Mouse (Mus musculus) MEL (cell line): Measurements from ENCODE around the gene Clhc1. TPM values are rescaled to one million over a fixed set of nuclear protein-coding genes. Genes with fewer than 3 reads are reported as not detected.

ENCODE experiments used
- DNase-seq: peaks from one replicate; pipeline ENCODE4 v3.0.0; 2011; ENCODE audit warnings: low read depth, low spot score
- H3K27ac ChIP-seq: 2 replicates; pipeline ENCODE4 v1.5.1; 2012; ENCODE audit warnings: low read depth, mild to moderate bottlenecking, control low read depth, low read length, moderate library complexity; ENCODE audit not compliant: control insufficient read depth
- H3K27me3 ChIP-seq, 2 experiments: fragments of 150-350 bp in 1 of 2; sonication (generic) in 1 of 2; 2 replicates each; pipeline ENCODE4 v1.6.1; 2012; ENCODE audit warnings: low read length in 2 of 2, mild to moderate bottlenecking in 2 of 2, improper control_type of control experiment in 1 of 2, moderate library complexity in 1 of 2; ENCODE audit not compliant: insufficient read depth in 2 of 2, control insufficient read depth in 1 of 2
- H3K36me3 ChIP-seq, 2 experiments: 2 replicates each; pipeline ENCODE4 v1.6.1; 2012 to 2014; ENCODE audit warnings: low read length in 2 of 2, improper control_type of control experiment in 1 of 2, inconsistent platforms in 1 of 2, mild to moderate bottlenecking in 1 of 2; ENCODE audit not compliant: insufficient read depth in 2 of 2, control insufficient read depth in 1 of 2
- H3K4me1 ChIP-seq, 2 experiments: fragments of 150-350 bp in 1 of 2; sonication (generic) in 1 of 2; 2 replicates each; pipeline ENCODE4 v1.6.1; 2012; ENCODE audit warnings: low read length in 2 of 2, improper control_type of control experiment in 1 of 2, mild to moderate bottlenecking in 1 of 2; ENCODE audit not compliant: insufficient read depth in 2 of 2, control insufficient read depth in 1 of 2
- H3K4me3 ChIP-seq, 2 experiments: fragments of 150-350 bp in 1 of 2; sonication (generic) in 1 of 2; 2 replicates each; pipeline ENCODE4 v1.5.1; 2012; ENCODE audit warnings: low read depth in 2 of 2, low read length in 2 of 2, mild to moderate bottlenecking in 2 of 2, moderate library complexity in 2 of 2, control low read depth in 1 of 2, improper control_type of control experiment in 1 of 2; ENCODE audit not compliant: control insufficient read depth in 1 of 2, insufficient read depth in 1 of 2
- H3K79me2 ChIP-seq: 2 replicates; pipeline ENCODE4 v1.6.1; 2012; ENCODE audit warnings: mild to moderate bottlenecking, low read length, moderate library complexity; ENCODE audit not compliant: control insufficient read depth, poor library complexity, insufficient read depth
- H3K9ac ChIP-seq: 2 replicates; pipeline ENCODE4 v1.6.1; 2012; ENCODE audit warnings: low read depth, mild to moderate bottlenecking, control low read depth, low read length, moderate library complexity; ENCODE audit not compliant: control insufficient read depth, poor library complexity, severe bottlenecking
- H3K9me3 ChIP-seq: fragments of 150-350 bp; sonication (generic); replicated peaks from 2 replicates; pipeline ENCODE4 v1.6.1; 2012; ENCODE audit warnings: mild to moderate bottlenecking, low read length, improper control_type of control experiment, moderate library complexity; ENCODE audit not compliant: insufficient read depth
- BHLHE40 ChIP-seq: IDR thresholded peaks from 2 replicates; pipeline ENCODE4 v1.6.1; 2012; ENCODE audit warnings: low read depth, mild to moderate bottlenecking, inconsistent platforms, low read length, improper control_type of control experiment, borderline replicate concordance
- CTCF ChIP-seq, 3 experiments: IDR thresholded peaks in 2 of 3; conservative IDR thresholded peaks in 1 of 3; 2 replicates each; pipeline ENCODE4 v1.5.1; 2011 to 2012; ENCODE audit warnings: low read length in 3 of 3, low read depth in 2 of 3, mild to moderate bottlenecking in 2 of 3, improper control_type of control experiment in 1 of 3, inconsistent platforms in 1 of 3, mixed read lengths in 1 of 3, moderate library complexity in 1 of 3; ENCODE audit not compliant: control insufficient read depth in 1 of 3, insufficient read depth in 1 of 3, poor library complexity in 1 of 3, severe bottlenecking in 1 of 3
- E2F4 ChIP-seq: IDR thresholded peaks from 2 replicates; pipeline ENCODE4 v1.6.1; 2011; ENCODE audit warnings: low read depth, low read length, improper control_type of control experiment, borderline replicate concordance
- ELF1 ChIP-seq: IDR thresholded peaks from 2 replicates; pipeline ENCODE4 v1.6.1; 2014; ENCODE audit warnings: low read depth, mild to moderate bottlenecking, inconsistent platforms, low read length, improper control_type of control experiment, moderate library complexity
- EP300 ChIP-seq, 2 experiments: IDR thresholded peaks; 2 replicates each; pipeline ENCODE4 v1.6.1; 2011; ENCODE audit warnings: improper control_type of control experiment in 2 of 2, low read length in 2 of 2, low read depth in 1 of 2, mild to moderate bottlenecking in 1 of 2
- ETS1 ChIP-seq: IDR thresholded peaks from 2 replicates; pipeline ENCODE4 v1.6.1; 2012; ENCODE audit warnings: low read depth, mild to moderate bottlenecking, inconsistent platforms, low read length, improper control_type of control experiment, moderate library complexity
- GABPA ChIP-seq: IDR thresholded peaks from 2 replicates; pipeline ENCODE4 v1.6.1; 2012; ENCODE audit warnings: low read depth, mild to moderate bottlenecking, inconsistent platforms, low read length, improper control_type of control experiment, moderate library complexity
- GATA1 ChIP-seq: IDR thresholded peaks from 2 replicates; pipeline ENCODE4 v1.6.1; 2011; ENCODE audit warnings: low read depth, low read length, improper control_type of control experiment
- HCFC1 ChIP-seq: IDR thresholded peaks from 2 replicates; pipeline ENCODE4 v1.6.1; 2012; ENCODE audit warnings: low read depth, mild to moderate bottlenecking, inconsistent platforms, low read length, improper control_type of control experiment, moderate library complexity
- MAFK ChIP-seq: IDR thresholded peaks from 2 replicates; pipeline ENCODE4 v1.6.1; 2011; ENCODE audit warnings: low read depth, mild to moderate bottlenecking, low read length, improper control_type of control experiment, borderline replicate concordance
- MEF2A ChIP-seq: IDR thresholded peaks from 2 replicates; pipeline ENCODE4 v1.6.1; 2014; ENCODE audit warnings: low read depth, mild to moderate bottlenecking, inconsistent platforms, low read length, improper control_type of control experiment; ENCODE audit not compliant: poor library complexity, insufficient replicate concordance, severe bottlenecking; ENCODE audit errors: extremely low read depth
- NELFE ChIP-seq: IDR thresholded peaks from 2 replicates; pipeline ENCODE4 v1.6.1; 2011; ENCODE audit warnings: low read depth, low read length, improper control_type of control experiment
- POLR2A ChIP-seq, 2 experiments: IDR thresholded peaks; 2 replicates each; pipeline ENCODE4 v1.6.1; 2011 to 2012; ENCODE audit warnings: low read length in 2 of 2, mild to moderate bottlenecking in 2 of 2, control low read depth in 1 of 2, improper control_type of control experiment in 1 of 2, low read depth in 1 of 2, moderate library complexity in 1 of 2; ENCODE audit not compliant: control insufficient read depth in 1 of 2, insufficient read depth in 1 of 2, poor library complexity in 1 of 2
- POLR2AphosphoS5 ChIP-seq: IDR thresholded peaks from 2 replicates; pipeline ENCODE4 v1.6.1; 2012; ENCODE audit warnings: low read depth, borderline replicate concordance, mild to moderate bottlenecking, inconsistent platforms, low read length, moderate library complexity, mixed read lengths
- TBP ChIP-seq: IDR thresholded peaks from 2 replicates; pipeline ENCODE4 v1.8.0; 2011; ENCODE audit warnings: low read depth, low read length, improper control_type of control experiment
- TCF12 ChIP-seq: IDR thresholded peaks from 2 replicates; pipeline ENCODE4 v1.6.1; 2014; ENCODE audit warnings: low read depth, mild to moderate bottlenecking, inconsistent platforms, low read length, improper control_type of control experiment, moderate library complexity
- USF1 ChIP-seq: IDR thresholded peaks from 2 replicates; pipeline ENCODE4 v1.6.1; 2014; ENCODE audit warnings: low read depth, mild to moderate bottlenecking, inconsistent platforms, low read length, improper control_type of control experiment, moderate library complexity
- USF2 ChIP-seq, 2 experiments: IDR thresholded peaks; 2 replicates each; pipeline ENCODE4 v1.6.1; 2011 to 2012; ENCODE audit warnings: improper control_type of control experiment in 2 of 2, low read length in 2 of 2, borderline replicate concordance in 1 of 2, inconsistent platforms in 1 of 2, low read depth in 1 of 2, mild to moderate bottlenecking in 1 of 2; ENCODE audit not compliant: insufficient read depth in 1 of 2
- ZNF384 ChIP-seq: IDR thresholded peaks from 2 replicates; pipeline ENCODE4 v1.6.1; 2012; ENCODE audit warnings: low read depth, mild to moderate bottlenecking, inconsistent platforms, low read length, improper control_type of control experiment
- polyA plus RNA-seq, 2 experiments: library from polyadenylated mRNA; stranded (reverse) in 1 of 2; unstranded in 1 of 2; fragments of >175 nt in 1 of 2; fragments of >200 nt in 1 of 2; gene quantifications; 2 replicates each; pipeline versions ENCODE4 v1.2.1 to v1.2.4; 2012; ENCODE audit warnings: low replicate concordance in 2 of 2, low read depth in 1 of 2; ENCODE audit not compliant: insufficient read length in 2 of 2, insufficient read depth in 1 of 2, missing spikeins in 1 of 2
- total RNA-seq: library from RNA; depleted of rRNA; stranded (reverse); fragments of 300-350 nt; gene quantifications from 2 replicates; pipeline ENCODE4 v1.2.3, GENCODE M21; 2012

The Clhc1 gene
- total and polyA plus RNA-seq, 3 experiments: 0.08 to 0.62 TPM; not detected in 1

- TF ChIP-seq EP300 (IDR thresholded peaks at IDR 0.05; ENCODE audit: low read depth in 1 of 2, low read length in 2 of 2): peak; percentile 77 to 88
- TF ChIP-seq MAFK: no peak
- TF ChIP-seq POLR2A (IDR thresholded peaks at IDR 0.05; ENCODE audit: control insufficient read depth in 1 of 2, insufficient read depth in 1 of 2, low read depth in 1 of 2, low read length in 2 of 2, poor library complexity in 1 of 2): no peak
- peak; percentile 68 for TF ChIP-seq TCF12
Observed at GRCm38 (mm10) chr11:29504899-29505625, 42.7 kb upstream of the Clhc1 start (continued).

GRCm38 (mm10) chr11:29509421-29509820, 38.3 kb upstream of the Clhc1 start:
- TF ChIP-seq ETS1 (no peak), TBP (no peak), TCF12 (no peak), GABPA (no peak)
- no peak overlapping the region for H3K9ac ChIP-seq
- H3K36me3 ChIP-seq: peaks cover 16 to 48% of the 10 kb centered on the region in 2 experiments
- H3K9me3 ChIP-seq: no peaks in the 10 kb centered on the region
- DNase-seq: no peak
- peaks cover 15% of the 10 kb centered on the region for H3K79me2 ChIP-seq
- no peaks in the 10 kb centered on the region for H3K27me3 ChIP-seq
- no peak overlapping the region for H3K4me3 ChIP-seq
- H3K27ac ChIP-seq: no peak overlapping the region
- peaks cover 18 to 32% of the 10 kb centered on the region in 2 experiments for H3K4me1 ChIP-seq

- H3K4me1 ChIP-seq: peaks cover 13 to 15% of the 10 kb centered on the region in 2 experiments
- peak overlapping the region; percentile 95 for H3K9ac ChIP-seq
- no peaks in the 10 kb centered on the region for H3K27me3 ChIP-seq
- H3K4me3 ChIP-seq: peak overlapping the region; percentile 16 to 82; a peak in 3 of 4 replicates
- H3K79me2 ChIP-seq: peaks cover 18% of the 10 kb centered on the region
- peak overlapping the region; percentile 37; the same call in 1 of the 2 replicates for H3K27ac ChIP-seq
- H3K36me3 ChIP-seq: peaks cover 16 to 37% of the 10 kb centered on the region in 2 experiments
- no peak for TF ChIP-seq HCFC1
- no peak for TF ChIP-seq MEF2A
- no peak for TF ChIP-seq POLR2A (IDR thresholded peaks at IDR 0.05; ENCODE audit: control insufficient read depth in 1 of 2, insufficient read depth in 1 of 2, low read depth in 1 of 2, low read length in 2 of 2, poor library complexity in 1 of 2)
- 0 out of 6 replicates have a peak, but pooled peaks of 1 of the 3 experiments have one; percentile 3 for TF ChIP-seq CTCF (IDR thresholded peaks at IDR 0.05 in 2 of 3, conservative IDR thresholded peaks at IDR 0.05 in 1 of 3; ENCODE audit: control insufficient read depth in 1 of 3, insufficient read depth in 1 of 3, low read depth in 2 of 3, low read length in 3 of 3, poor library complexity in 1 of 3, severe bottlenecking in 1 of 3)
- no peak for TF ChIP-seq POLR2AphosphoS5
- no peak for TF ChIP-seq USF2 (IDR thresholded peaks at IDR 0.05; ENCODE audit: borderline replicate concordance in 1 of 2, insufficient read depth in 1 of 2, low read depth in 1 of 2, low read length in 2 of 2)
- no peak for TF ChIP-seq GATA1
- no peak for TF ChIP-seq NELFE
- TF ChIP-seq E2F4: no peak
- TF ChIP-seq BHLHE40: no peak
- peak; percentile 54; the same call in 1 of the 2 replicates for TF ChIP-seq ZNF384
- no peak for TF ChIP-seq USF1
- TF ChIP-seq ELF1: no peak
- H3K9me3 ChIP-seq: no peaks in the 10 kb centered on the region
- DNase-seq: no peak
Observed at GRCm38 (mm10) chr11:29512818-29513535, 34.8 kb upstream of the Clhc1 start.
